Mouse (Mus musculus) hindbrain, embryonic 13.5 days (tissue): Measurements from ENCODE around the gene Npl. TPM values are rescaled to one million over a fixed set of nuclear protein-coding genes. Genes with fewer than 3 reads are reported as not detected.
"Not testable (repeated sequence)": the region's sequence is repeated elsewhere in the genome, so short reads cannot be mapped to it uniquely, and the experiment has no call there.

Experiments used
- ATAC-seq: fragments of 200-750 bp; cut with Nextera tagmentation; 2 replicates; pipeline ENCODE4 v1.8.0; 2017; ENCODE audit warnings: moderate TSS enrichment; ENCODE audit not compliant: low FRiP score
- H3K27ac ChIP-seq: fragments of 300-500 bp; sonication (generic); 2 replicates; pipeline ENCODE4 v1.5.1; 2015; ENCODE audit warnings: inconsistent platforms, mild to moderate bottlenecking, moderate library complexity
- H3K27me3 ChIP-seq: fragments of 300-500 bp; sonication (generic); 2 replicates; pipeline ENCODE4 v1.6.1; 2015; ENCODE audit warnings: mild to moderate bottlenecking, inconsistent platforms
- H3K36me3 ChIP-seq: fragments of 300-500 bp; sonication (generic); 2 replicates; pipeline ENCODE4 v1.6.1; 2015; ENCODE audit warnings: mild to moderate bottlenecking, inconsistent platforms
- H3K4me1 ChIP-seq: fragments of 300-500 bp; sonication (generic); replicated peaks from 2 replicates; pipeline ENCODE4 v1.6.1; 2015; ENCODE audit warnings: inconsistent platforms
- H3K4me2 ChIP-seq: fragments of 300-500 bp; sonication (generic); 2 replicates; pipeline ENCODE4 v1.6.1; 2015; ENCODE audit warnings: inconsistent platforms, mild to moderate bottlenecking, moderate library complexity
- H3K4me3 ChIP-seq: fragments of 300-500 bp; sonication (generic); 2 replicates; pipeline ENCODE4 v1.5.1; 2015; ENCODE audit warnings: mild to moderate bottlenecking, inconsistent platforms
- H3K9ac ChIP-seq: fragments of 300-500 bp; sonication (generic); 2 replicates; pipeline ENCODE4 v1.6.1; 2015; ENCODE audit warnings: mild to moderate bottlenecking, inconsistent platforms
- H3K9me3 ChIP-seq: fragments of 300-500 bp; sonication (generic); 2 replicates; pipeline ENCODE4 v1.6.1; 2016; ENCODE audit warnings: inconsistent platforms
- whole genome bisulfite sequencing: fragments of 180-500 bp; shearing (Covaris S2); methylation state at CpG from one replicate; pipeline ENCODE4 v1.1.7; 2015; 5-methylcytosine and 5-hydroxymethylcytosine counted together
- polyA plus RNA-seq: library from polyadenylated mRNA; unstranded; fragments of >200 nt; fragmentation: Nextera tagmentation; extraction: Ambion mirVana; gene quantifications from 2 replicates; pipeline ENCODE4 v1.2.1, GENCODE M21; 2015

Gene Npl
- polyA plus RNA-seq, 1 experiment from 2014 or later: 14.0 TPM

DNA sequence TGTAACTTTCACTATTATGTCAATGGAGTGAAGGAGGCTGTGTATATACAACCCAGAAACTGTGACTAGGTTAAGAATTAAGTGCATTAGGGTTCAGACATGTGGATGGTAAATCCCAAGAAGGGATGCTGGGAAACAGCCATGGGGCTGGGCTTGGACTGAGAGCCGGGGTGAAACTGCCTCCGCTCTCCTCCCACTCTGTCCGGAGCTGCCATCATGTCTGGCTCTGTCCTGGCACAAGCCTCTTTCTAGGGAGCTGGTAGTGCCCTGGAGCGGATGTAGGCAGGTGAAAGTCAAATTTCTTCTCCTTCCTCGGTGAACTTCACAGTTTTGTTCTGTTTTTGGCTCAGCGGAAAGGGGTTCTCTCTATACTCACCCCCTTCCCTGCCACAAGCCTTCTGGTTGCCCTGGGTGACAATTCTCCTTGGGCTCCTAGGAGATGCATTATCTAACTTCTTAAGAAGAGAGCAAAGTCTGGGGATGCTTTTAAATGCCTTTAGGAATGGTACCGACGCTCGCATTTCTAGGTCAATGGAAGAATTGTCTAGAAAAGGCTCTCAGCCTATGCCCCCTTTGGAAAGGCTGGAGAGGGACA lies 10.0 kb downstream of the Npl start:
- H3K4me3 ChIP-seq: no peak overlapping the region
- 0 out of 2 replicates have a peak, but pooled peaks have one; percentile 37 for ATAC-seq
- no peaks in the 10 kb centered on the region for H3K27me3 ChIP-seq
- peaks cover 22% of the 10 kb centered on the region for H3K4me1 ChIP-seq
- H3K36me3 ChIP-seq: no peaks in the 10 kb centered on the region
- H3K27ac ChIP-seq: peak overlapping the region; percentile 61
- H3K9me3 ChIP-seq: no peaks in the 10 kb centered on the region
- WGBS: 36% methylated on average over 9 of the region's 9 CpGs
- no peak overlapping the region for H3K9ac ChIP-seq
- H3K4me2 ChIP-seq: no peak overlapping the region

DNA sequence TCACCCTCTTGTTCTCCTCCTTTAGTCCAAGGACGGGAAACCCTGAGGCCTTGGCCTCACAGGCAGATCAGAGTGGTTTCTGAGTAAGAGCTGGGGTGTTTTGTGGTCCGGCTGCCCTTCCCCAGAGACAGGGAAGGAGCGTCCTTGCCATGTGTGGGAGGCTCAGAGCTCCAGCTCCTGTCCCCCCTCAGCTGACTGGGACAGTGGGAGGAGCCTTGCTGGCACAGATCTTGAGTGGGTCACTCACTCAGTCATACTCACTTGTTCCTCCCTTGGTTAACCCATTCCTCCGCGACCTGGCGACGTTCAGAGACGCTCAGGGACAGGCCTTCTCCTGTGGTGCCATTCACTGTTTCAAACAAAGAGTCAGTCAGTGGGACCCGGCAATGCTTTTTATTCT lies 14.2 kb downstream of the Npl start:
- Histone ChIP-seq H3K27me3 (no peaks in the 10 kb centered on the region), H3K9ac (no peak overlapping the region), H3K4me1 (peaks cover 25% of the 10 kb centered on the region), H3K36me3 (no peaks in the 10 kb centered on the region), H3K4me3 (no peak overlapping the region), H3K4me2 (no peak overlapping the region), H3K9me3 (no peaks in the 10 kb centered on the region), H3K27ac (peak overlapping the region; percentile 63)
- 20% methylated on average over 9 of the region's 9 CpGs for WGBS
- ATAC-seq: peak; percentile 12; the same call in 1 of the 2 replicates

DNA sequence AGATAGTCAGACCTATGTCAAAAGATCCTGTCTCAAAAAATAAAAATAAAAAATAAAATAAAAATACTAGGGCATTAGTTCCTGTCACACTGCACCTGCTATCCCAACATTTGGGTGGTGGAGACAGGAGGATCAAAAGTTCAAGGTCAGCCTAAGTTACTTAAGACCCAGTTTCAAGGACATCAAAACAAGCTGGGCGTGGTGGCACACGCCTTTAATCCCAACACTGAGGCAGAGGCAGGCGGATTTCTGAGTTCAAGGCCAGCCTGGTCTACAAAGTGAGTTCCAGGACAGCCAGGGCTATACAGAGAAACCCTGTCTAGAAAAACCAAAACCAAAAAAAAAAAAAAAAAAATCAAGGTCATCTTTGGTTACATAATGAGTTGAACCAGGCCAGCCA lies 16.9 kb downstream of the Npl start:
- Histone ChIP-seq H3K4me1 (peaks cover 18% of the 10 kb centered on the region), H3K27ac (peak overlapping the region; percentile 78)
- not testable (repeated sequence) for ATAC-seq, H3K4me2 ChIP-seq, H3K4me3 ChIP-seq, H3K9me3 ChIP-seq, H3K27me3 ChIP-seq, H3K9ac ChIP-seq, H3K36me3 ChIP-seq
- WGBS: 95% methylated on average over 3 of the region's 3 CpGs

DNA sequence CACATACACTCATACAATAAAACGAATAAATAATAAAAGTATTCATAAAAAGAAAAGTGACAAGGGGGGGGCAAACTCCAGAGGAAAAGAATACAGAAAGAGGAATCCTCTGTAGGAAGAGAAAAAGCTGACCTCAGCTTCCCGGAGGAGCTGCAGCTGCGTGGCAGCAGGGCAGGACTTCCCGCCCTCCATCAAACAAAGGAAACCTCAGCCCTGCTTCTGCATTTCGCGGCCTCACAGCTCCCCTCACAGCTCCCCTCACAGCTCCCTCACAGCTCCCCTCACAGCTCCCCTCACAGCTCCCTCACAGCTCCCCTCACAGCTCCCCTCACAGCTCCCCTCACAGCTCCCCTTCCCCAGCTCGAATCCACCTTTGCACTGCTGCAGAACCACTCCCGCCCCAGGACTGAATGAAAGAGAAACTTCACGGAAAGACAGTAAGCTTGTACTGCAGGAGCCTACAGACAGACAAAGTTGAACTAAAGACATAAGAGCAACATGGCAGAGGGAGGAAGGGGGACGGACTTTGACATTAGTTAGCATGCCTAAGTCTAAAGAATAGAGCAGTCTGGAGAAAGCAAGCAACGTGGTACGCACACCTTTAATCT lies 17.5 kb downstream of the Npl start:
- Histone ChIP-seq H3K4me1 (peaks cover 18% of the 10 kb centered on the region), H3K9me3 (no peaks in the 10 kb centered on the region), H3K27me3 (no peaks in the 10 kb centered on the region), H3K27ac (peak overlapping the region; percentile 78), H3K4me3 (no peak overlapping the region), H3K4me2 (peak overlapping the region; percentile 40), H3K36me3 (no peaks in the 10 kb centered on the region), H3K9ac (peak overlapping the region; percentile 39; the same call in 1 of the 2 replicates)
- WGBS: 11% methylated on average over 12 of the region's 12 CpGs
- ATAC-seq: 0 out of 2 replicates have a peak, but pooled peaks have one; percentile 65

DNA sequence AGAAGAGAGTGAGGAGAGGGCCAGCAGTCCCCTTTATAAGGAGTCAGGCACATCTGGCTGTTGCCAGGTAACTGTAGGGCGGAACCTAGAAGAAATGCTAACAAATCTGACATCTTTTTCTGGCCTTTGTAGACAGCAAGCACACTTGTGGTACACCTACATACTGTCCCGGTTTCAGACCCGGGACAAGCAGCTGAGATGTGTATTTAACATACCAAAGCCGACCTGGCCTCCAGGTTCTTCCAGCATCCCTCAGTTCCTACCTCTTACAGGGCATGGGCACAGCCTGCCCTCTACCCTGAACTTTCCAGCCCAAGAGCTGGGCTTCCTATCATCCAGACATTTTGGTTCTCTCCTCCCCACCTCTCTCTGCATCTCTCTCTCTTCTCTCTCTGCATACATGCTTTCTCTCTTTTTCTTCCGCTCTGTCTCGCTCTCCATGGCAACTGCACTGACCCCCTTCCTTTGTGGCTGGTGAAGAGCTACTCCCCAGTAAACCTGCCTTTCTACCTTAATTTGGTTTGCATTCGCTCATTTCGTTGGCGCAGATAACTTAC lies 18.1 kb downstream of the Npl start:
- Histone ChIP-seq H3K9ac (peak overlapping the region; percentile 39; the same call in 1 of the 2 replicates), H3K36me3 (no peaks in the 10 kb centered on the region), H3K27me3 (no peaks in the 10 kb centered on the region), H3K4me2 (peak overlapping the region; percentile 40), H3K4me3 (no peak overlapping the region), H3K4me1 (peaks cover 18% of the 10 kb centered on the region), H3K27ac (peak overlapping the region; percentile 78), H3K9me3 (no peaks in the 10 kb centered on the region)
- 14% methylated on average over 9 of the region's 9 CpGs for WGBS
- peak; percentile 65 for ATAC-seq

DNA sequence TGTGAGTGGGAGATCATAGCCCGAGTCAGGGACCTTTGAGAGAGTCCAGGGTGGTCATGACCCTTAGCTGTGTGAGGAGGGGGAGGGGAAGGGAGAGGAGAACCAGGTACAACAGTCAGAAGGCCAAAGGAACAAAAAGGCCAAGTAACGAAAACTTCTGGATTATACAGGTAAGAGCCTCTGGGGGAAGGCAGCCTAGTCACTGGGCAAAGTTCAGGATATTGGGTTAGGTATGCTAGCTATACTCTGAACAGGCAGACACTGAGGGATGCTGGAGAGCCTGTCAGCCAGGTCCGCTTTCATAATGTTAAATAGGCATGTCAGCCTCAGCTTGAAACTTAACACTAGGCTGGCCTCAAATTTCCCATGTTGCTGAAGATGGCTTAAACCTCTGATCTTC lies 27.7 kb downstream of the Npl start:
- Histone ChIP-seq H3K4me1 (no peaks in the 10 kb centered on the region), H3K36me3 (no peaks in the 10 kb centered on the region), H3K9ac (no peak overlapping the region), H3K9me3 (no peaks in the 10 kb centered on the region), H3K27me3 (no peaks in the 10 kb centered on the region), H3K27ac (no peak overlapping the region), H3K4me3 (no peak overlapping the region), H3K4me2 (no peak overlapping the region)
- WGBS: 64% methylated on average over 3 of the region's 3 CpGs
- ATAC-seq: no peak

DNA sequence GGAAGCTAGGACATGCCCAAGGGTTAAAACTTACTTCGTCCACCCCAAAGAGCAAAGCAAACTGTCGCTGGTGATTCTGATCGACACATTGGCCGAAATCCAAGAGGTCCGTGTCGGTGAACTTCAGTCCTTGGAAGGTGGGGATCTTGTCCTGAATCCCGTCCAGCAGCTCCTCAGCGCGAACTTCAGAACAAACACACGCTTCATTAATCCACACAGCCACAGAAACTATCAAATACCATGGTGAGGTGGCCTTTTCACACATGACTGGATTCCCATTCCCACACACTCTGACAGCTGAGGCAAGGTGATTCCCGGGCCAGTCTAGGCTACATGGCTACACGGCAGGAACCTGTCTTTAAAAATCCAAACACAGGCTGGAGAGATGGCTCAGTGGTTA lies 34.5 kb downstream of the Npl start:
- Histone ChIP-seq H3K4me3 (no peak overlapping the region), H3K4me2 (no peak overlapping the region), H3K27me3 (no peaks in the 10 kb centered on the region), H3K9me3 (no peaks in the 10 kb centered on the region), H3K9ac (no peak overlapping the region), H3K4me1 (no peaks in the 10 kb centered on the region), H3K36me3 (no peaks in the 10 kb centered on the region), H3K27ac (no peak overlapping the region)
- 78% methylated on average over 12 of the region's 12 CpGs for WGBS
- no peak for ATAC-seq

DNA sequence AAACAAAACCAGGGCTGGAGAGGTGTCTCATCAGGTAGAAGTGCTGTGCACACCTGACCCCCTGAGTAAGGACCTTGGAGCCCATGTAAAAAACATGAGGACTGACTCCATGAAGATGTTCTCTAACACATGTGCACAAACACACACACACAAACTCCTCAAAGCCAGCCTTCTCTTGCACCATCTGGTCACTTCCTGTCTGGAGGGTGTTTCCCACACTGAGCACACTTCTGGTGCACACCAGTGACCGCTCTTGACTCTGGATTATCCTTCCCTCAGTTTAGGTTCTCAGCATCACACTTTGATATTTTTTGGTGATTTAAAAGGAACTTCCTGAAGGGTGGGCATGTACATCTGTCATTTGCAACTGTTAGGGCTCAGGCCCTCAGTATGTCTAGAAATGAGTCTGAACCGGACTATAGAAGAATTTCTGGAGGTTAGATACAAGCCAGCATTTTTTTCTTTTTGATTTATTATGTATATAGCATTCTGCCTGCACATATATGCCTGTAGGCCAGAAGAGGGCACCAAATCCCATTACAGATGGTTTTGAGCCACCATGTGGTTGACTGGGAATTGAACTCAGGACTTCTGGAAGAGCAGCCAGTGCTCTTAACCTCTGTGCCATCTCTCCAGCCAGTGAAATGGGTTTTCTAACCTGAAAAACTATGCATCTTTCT lies 39.4 kb downstream of the Npl start:
- Histone ChIP-seq H3K36me3 (no peaks in the 10 kb centered on the region), H3K9ac (no peak overlapping the region), H3K27ac (no peak overlapping the region), H3K4me2 (no peak overlapping the region), H3K9me3 (no peaks in the 10 kb centered on the region), H3K4me3 (no peak overlapping the region), H3K4me1 (no peaks in the 10 kb centered on the region), H3K27me3 (no peaks in the 10 kb centered on the region)
- no peak for ATAC-seq
- 77% methylated on average over 2 of the region's 2 CpGs for WGBS

DNA sequence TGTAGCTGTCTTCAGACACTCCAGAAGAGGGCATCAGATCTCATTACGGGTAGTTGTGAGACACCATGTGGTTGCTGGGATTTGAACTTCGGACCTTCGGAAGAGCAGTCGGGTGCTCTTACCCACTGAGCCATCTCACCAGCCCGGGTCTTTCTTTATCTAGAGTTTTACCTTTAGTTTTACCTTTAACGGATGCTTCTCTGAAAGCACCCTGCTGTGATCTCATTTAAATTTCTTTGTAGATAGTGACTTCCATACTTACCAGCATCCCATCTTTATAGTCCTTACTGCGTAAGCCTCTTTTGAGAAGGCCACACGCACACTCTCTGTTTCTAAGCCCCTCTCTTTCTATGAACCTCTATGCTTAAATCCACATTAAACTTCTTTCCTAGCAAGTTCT lies 40.3 kb downstream of the Npl start:
- H3K4me1 ChIP-seq, H3K27ac ChIP-seq, H3K36me3 ChIP-seq, ATAC-seq, H3K4me3 ChIP-seq, H3K9ac ChIP-seq, H3K4me2 ChIP-seq, H3K9me3 ChIP-seq, H3K27me3 ChIP-seq: not testable (repeated sequence)
- 68% methylated on average over 8 of the region's 8 CpGs for WGBS

DNA sequence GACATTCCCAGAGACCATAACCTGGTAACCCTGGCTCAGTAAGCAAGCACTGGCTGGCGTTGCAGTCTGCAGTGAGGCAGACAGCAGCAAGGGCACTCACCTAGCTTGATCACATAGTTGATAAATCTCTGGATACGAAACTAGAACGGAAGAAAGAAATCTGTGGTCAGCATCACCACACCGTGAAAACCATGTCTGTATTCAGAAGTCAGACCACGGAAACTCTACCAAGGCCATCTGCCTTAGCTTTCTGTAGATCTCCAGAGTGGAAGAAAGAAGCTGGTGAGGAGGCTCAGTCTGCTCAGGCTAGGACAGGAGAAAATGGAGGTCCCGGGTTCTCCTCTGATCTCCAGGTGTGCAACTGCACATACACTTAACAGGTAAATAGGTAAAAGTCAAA lies 40.8 kb downstream of the Npl start:
- ATAC-seq: no peak
- Histone ChIP-seq H3K4me2 (no peak overlapping the region), H3K27ac (no peak overlapping the region), H3K4me3 (no peak overlapping the region), H3K9ac (no peak overlapping the region), H3K27me3 (no peaks in the 10 kb centered on the region), H3K9me3 (no peaks in the 10 kb centered on the region), H3K4me1 (no peaks in the 10 kb centered on the region), H3K36me3 (no peaks in the 10 kb centered on the region)
- 86% methylated on average over 6 of the region's 6 CpGs for WGBS

DNA sequence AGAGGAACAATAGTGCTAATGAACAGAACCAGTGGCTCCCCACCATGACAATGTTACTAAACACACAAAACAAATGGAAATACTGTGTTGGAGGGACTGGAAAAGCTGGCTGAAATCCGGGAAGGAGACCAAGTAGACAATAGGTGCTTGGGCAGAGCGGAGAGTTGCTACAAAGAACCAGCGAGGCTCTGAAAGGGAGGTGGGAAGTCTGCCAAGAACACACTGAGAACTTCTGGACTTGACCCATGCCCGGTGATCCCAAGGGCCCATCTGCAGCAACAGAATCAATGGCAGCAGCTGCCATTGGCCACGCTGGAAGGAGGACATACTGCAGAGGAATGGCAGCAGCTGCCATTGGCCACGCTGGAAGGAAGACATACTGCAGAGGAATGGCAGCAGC lies 43.6 kb downstream of the Npl start:
- no peak overlapping the region for H3K9ac ChIP-seq
- H3K27me3 ChIP-seq: no peaks in the 10 kb centered on the region
- no peak overlapping the region for H3K27ac ChIP-seq
- peaks cover 4% of the 10 kb centered on the region for H3K36me3 ChIP-seq
- WGBS: 52% methylated on average over 6 of the region's 6 CpGs
- no peaks in the 10 kb centered on the region for H3K9me3 ChIP-seq
- no peaks in the 10 kb centered on the region for H3K4me1 ChIP-seq
- H3K4me2 ChIP-seq: no peak overlapping the region
- H3K4me3 ChIP-seq: no peak overlapping the region
- ATAC-seq: no peak

DNA sequence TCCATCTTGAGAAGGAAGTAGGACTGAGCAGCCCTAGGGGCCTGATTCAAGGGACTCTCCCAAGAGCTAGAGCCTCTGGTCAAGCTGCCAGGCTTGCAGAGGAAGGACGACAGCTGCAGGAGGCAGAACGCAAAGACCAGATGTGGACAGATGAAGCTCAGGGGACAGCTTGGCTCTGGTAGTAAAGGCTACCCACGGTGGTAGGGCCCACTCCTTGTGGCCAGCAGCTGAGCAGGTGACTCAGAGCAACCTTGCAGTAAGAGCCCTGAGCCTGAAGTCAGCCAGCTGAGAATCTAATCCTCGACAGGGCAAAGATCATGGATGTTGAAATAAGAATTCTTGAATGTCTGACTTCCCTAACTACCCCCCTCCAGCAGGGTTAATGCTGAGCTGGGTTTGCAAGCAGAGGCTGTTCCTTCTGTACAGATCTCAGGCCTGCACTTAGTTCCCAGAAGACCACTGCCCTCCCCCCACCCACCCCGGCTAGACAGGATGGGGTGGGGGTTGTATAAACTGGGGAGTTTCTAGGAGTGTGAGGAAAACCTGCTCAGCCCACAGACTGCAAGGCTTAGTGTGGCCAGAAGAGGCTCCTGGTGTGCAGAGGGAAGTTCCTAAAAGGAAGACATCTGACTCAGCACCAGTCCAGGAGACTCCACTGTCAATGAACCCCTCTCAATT lies 48.1 kb downstream of the Npl start:
- H3K4me3 ChIP-seq: no peak overlapping the region
- 66% methylated on average over 5 of the region's 5 CpGs for WGBS

More for the DNA sequence above, 48.1 kb downstream of the Npl start:
- H3K4me2 ChIP-seq: no peak overlapping the region
- H3K9me3 ChIP-seq: no peaks in the 10 kb centered on the region
- no peaks in the 10 kb centered on the region for H3K27me3 ChIP-seq
- H3K9ac ChIP-seq: no peak overlapping the region
- H3K4me1 ChIP-seq: no peaks in the 10 kb centered on the region
- ATAC-seq: no peak
- no peak overlapping the region for H3K27ac ChIP-seq
- H3K36me3 ChIP-seq: peaks cover 4% of the 10 kb centered on the region
